Mouse (Mus musculus) megakaryocyte, embryonic 14.5 days (primary cell): ENCODE measurements around the gene Hmga1b. TPM values are rescaled to one million over a fixed set of nuclear protein-coding genes. Genes with fewer than 3 reads are reported as not detected.
"Not testable (repeated sequence)": the region's sequence is repeated elsewhere in the genome, so short reads cannot be mapped to it uniquely, and the experiment has no call there.

ENCODE experiments used
- H3K27me3 ChIP-seq: replicated peaks from 2 replicates; pipeline ENCODE3; 2012; ENCODE audit warnings: inconsistent platforms
- H3K36me3 ChIP-seq: replicated peaks from 2 replicates; pipeline ENCODE3; 2012; ENCODE audit warnings: low read length, inconsistent platforms, mixed read lengths
- H3K4me1 ChIP-seq: 2 replicates; pipeline ENCODE4 v1.6.1; 2012; ENCODE audit warnings: inconsistent platforms
- H3K4me3 ChIP-seq: replicated peaks from 2 replicates; pipeline ENCODE3; 2012; ENCODE audit warnings: moderate library complexity, mild to moderate bottlenecking, inconsistent platforms
- H3K9me3 ChIP-seq: 2 replicates; pipeline ENCODE4 v1.6.1; 2012; ENCODE audit warnings: inconsistent platforms
- FLI1 ChIP-seq: IDR thresholded peaks from 2 replicates; pipeline ENCODE4 v1.6.1; 2012; ENCODE audit warnings: low read length, inconsistent platforms, mixed read lengths
- GATA1 ChIP-seq: IDR thresholded peaks from 3 replicates; pipeline ENCODE4 v1.6.1; 2012; ENCODE audit warnings: mixed read lengths, low read length, inconsistent platforms, borderline replicate concordance
- polyA plus RNA-seq: library from polyadenylated mRNA; stranded (reverse); fragments of >175 nt; gene quantifications from 2 replicates; pipeline ENCODE4 v1.2.3, GENCODE M21; 2012; ENCODE audit warnings: low replicate concordance; ENCODE audit not compliant: insufficient read depth

Gene Hmga1b
- polyA plus RNA-seq, 1 experiment, result 1,141 TPM

- peaks cover 46% of the 10 kb centered on the region for H3K4me1 ChIP-seq
- H3K4me3 ChIP-seq, result no peak overlapping the region
- peaks cover 56% of the 10 kb centered on the region for H3K36me3 ChIP-seq
- peaks cover 30% of the 10 kb centered on the region for H3K27me3 ChIP-seq
- H3K9me3 ChIP-seq, result no peaks in the 10 kb centered on the region
- no peak for TF ChIP-seq FLI1
- TF ChIP-seq GATA1, result no peak
Observed at GRCm38 (mm10) chr11:120722761-120723382, 39.7 kb upstream of the Hmga1b start.

GRCm38 (mm10) chr11:120723509-120723908 is 39.1 kb upstream of the Hmga1b start:
- TF ChIP-seq FLI1 (no peak), GATA1 (no peak)
- peaks cover 48% of the 10 kb centered on the region for H3K4me1 ChIP-seq
- H3K36me3 ChIP-seq, result peaks cover 50% of the 10 kb centered on the region
- no peak overlapping the region for H3K4me3 ChIP-seq
- no peaks in the 10 kb centered on the region for H3K9me3 ChIP-seq
- H3K27me3 ChIP-seq, result peaks cover 32% of the 10 kb centered on the region

DNA sequence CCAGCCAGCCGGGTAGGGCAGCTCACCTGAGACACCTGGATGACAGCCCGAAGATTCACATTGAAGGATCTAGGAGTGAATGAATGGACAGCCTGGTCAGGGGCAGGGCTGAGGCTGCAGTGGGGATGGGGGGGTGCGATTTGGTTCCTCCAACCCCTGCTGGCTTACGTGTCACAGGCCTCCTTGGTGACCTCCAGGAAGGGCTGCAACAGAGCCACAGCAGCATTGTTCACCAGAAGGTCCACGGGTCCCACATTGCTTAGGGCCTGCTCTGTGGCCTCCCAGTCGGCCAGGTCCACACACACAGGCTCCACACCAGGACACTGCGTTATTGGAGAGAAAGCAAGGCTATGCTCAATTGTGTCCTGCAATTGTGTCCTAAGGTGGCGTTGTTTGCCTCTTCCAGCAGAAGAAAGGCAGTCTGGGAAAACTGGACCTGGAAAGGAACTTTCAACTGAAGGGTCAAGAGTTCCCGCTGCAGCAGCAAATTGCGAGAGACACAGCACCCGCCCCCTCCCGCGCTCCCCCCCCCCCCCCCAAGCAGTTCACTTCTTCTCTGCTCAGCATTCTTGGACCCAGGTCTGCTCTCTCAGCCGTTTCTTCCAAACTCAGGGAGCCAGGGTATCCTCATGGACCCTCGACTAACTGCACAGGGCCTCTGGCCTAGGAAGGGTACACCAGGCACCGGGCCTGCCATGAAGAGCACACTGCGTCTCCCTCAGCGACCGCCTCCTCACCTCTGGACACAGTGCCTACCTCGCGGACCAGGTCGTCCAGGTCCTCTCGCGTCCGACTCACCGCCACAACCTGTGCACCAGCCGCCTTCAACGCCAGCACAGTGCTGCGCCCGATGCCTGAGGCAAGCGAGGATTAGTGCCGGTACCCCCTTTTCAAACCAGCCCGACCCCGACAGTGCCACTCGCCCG is 36.1 kb upstream of the Hmga1b start:
- no peak for TF ChIP-seq FLI1
- no peak for TF ChIP-seq GATA1
- peaks cover 62% of the 10 kb centered on the region for H3K4me1 ChIP-seq
- peaks cover 41% of the 10 kb centered on the region for H3K27me3 ChIP-seq
- peak overlapping the region; percentile 100 for H3K4me3 ChIP-seq
- peaks cover 26% of the 10 kb centered on the region for H3K36me3 ChIP-seq
- no peaks in the 10 kb centered on the region for H3K9me3 ChIP-seq

- Histone ChIP-seq H3K36me3 (peaks cover 26% of the 10 kb centered on the region), H3K9me3 (no peaks in the 10 kb centered on the region), H3K27me3 (peaks cover 41% of the 10 kb centered on the region), H3K4me1 (peaks cover 59% of the 10 kb centered on the region), H3K4me3 (peak within 1 kb of the TSS; percentile 100)
- TF ChIP-seq FLI1 (no peak), GATA1 (no peak)
Observed at GRCm38 (mm10) chr11:120727169-120727527, 35.4 kb upstream of the Hmga1b start, which contains the start of gene Dcxr. Gene Dcxr (minus strand): TSS chr11:120727281.

- TF ChIP-seq GATA1, result no peak
- TF ChIP-seq FLI1, result no peak
- Histone ChIP-seq H3K4me1 (peaks cover 56% of the 10 kb centered on the region), H3K4me3 (peak overlapping the region; percentile 100), H3K27me3 (peaks cover 41% of the 10 kb centered on the region), H3K36me3 (peaks cover 26% of the 10 kb centered on the region), H3K9me3 (no peaks in the 10 kb centered on the region)
Observed at GRCm38 (mm10) chr11:120727564-120727963, 35.0 kb upstream of the Hmga1b start.

GRCm38 (mm10) chr11:120728530-120729240 is 33.9 kb upstream of the Hmga1b start:
- TF ChIP-seq GATA1, result no peak
- TF ChIP-seq FLI1, result no peak
- peaks cover 22% of the 10 kb centered on the region for H3K36me3 ChIP-seq
- H3K4me3 ChIP-seq, result no peak overlapping the region
- H3K27me3 ChIP-seq, result peaks cover 44% of the 10 kb centered on the region
- H3K9me3 ChIP-seq, result no peaks in the 10 kb centered on the region
- H3K4me1 ChIP-seq, result peaks cover 56% of the 10 kb centered on the region

- Histone ChIP-seq H3K4me3 (peak overlapping the region; percentile 84), H3K36me3 (peaks cover 17% of the 10 kb centered on the region), H3K27me3 (peaks cover 49% of the 10 kb centered on the region), H3K4me1 (peaks cover 56% of the 10 kb centered on the region)
- H3K9me3 ChIP-seq, result not testable (repeated sequence)
Observed at GRCm38 (mm10) chr11:120729432-120730050, 33.1 kb upstream of the Hmga1b start.

- TF ChIP-seq FLI1, result no peak
- no peak for TF ChIP-seq GATA1
- Histone ChIP-seq H3K4me1 (peaks cover 53% of the 10 kb centered on the region), H3K27me3 (peaks cover 51% of the 10 kb centered on the region), H3K4me3 (no peak overlapping the region), H3K9me3 (no peaks in the 10 kb centered on the region), H3K36me3 (peaks cover 9% of the 10 kb centered on the region)
Observed at GRCm38 (mm10) chr11:120730331-120730870, 32.2 kb upstream of the Hmga1b start.

DNA sequence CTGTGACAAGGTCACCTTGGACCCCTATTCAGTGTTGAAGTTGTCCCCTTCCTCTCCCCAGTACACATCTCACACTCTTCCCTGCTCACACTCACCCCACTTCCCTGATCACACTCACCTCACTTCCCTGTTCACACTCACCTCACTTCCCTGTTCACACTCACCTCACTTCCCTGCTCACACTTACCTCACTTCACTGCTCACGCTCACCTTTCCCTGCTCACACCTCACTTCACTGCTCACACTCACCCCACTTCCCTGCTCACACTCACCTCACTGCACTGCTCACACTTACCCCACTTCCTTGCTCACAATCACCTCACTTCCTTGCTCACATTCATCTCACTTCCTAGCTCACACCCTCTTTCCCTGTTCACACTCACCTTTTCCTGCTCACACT is 31.2 kb upstream of the Hmga1b start:
- Histone ChIP-seq H3K4me1 (peaks cover 43% of the 10 kb centered on the region), H3K9me3 (no peaks in the 10 kb centered on the region), H3K4me3 (peak overlapping the region; percentile 38), H3K27me3 (peaks cover 51% of the 10 kb centered on the region), H3K36me3 (no peaks in the 10 kb centered on the region)
- TF ChIP-seq FLI1 (no peak), GATA1 (no peak)
